In the genomic region with DNA sequence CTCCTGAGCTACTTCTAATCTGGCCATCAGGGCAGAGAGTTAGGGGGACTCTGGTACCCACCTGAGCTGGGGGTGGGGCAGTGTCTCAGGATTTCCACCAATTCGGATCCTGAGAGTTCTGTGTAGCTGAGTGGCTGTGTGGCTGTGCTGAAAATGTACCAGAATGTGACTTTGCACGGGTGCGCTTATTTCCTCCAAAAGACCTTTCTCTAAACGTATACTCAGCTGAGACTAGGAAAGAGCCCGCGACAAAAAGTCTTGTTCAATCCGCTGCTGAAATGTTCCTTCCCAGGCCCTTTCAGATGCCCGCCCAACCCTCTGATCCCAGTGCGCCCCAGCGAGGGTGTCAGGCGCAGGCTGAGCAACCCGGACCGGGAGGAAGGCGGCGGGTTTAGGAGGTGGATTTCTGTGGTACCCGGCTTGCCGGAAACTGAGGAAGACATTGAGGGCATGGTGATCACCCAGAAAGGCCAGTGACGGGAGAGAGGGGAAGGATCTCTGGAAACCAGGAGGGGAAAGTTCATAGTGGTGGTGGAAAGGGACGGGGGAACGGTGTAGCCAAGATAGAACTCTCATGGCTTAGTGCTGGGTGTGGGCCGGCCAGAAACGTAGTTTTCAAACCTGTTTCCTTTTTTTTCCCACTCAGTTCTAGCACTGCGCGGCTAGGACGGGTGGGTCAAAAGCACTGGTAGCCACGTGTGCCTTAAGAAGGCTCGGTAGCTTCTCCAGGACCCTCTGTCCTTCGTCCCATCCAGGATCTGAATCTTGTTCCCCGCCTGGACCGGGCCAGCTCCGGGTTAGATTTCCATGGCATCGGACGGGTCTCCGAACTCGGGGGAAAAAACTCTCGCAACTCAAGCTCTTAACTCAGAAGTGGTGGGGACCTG, we compare ENCODE assay signal across 8 mouse cellular contexts. TPM values are rescaled to one million over a fixed set of nuclear protein-coding genes. Genes with fewer than 3 reads are reported as not detected.
DNase-seq lines count a peak whose midpoint lies in the region; ATAC-seq and TF ChIP-seq lines count a peak whose summit lies in the region.

No protein-coding gene starts in this region.

- no peak for TF ChIP-seq CTCF in gastrocnemius, adult 2 months (IDR thresholded peaks at IDR 0.05)

- peaks cover 9% of the 10 kb centered on the region for H3K4me1 ChIP-seq in liver, embryonic 16.5 days (ENCODE audit: control insufficient read depth, low read depth, low read length)

- ATAC-seq in liver, embryonic 16.5 days (ENCODE audit: low read depth): no peak

- WGBS in liver, embryonic 16.5 days (ENCODE audit: insufficient replicate concordance): 1% methylated on average over 36 of the region's 36 CpGs

- peak overlapping the region; percentile 52 for H3K4me3 ChIP-seq in gastrocnemius, adult 2 months
- H3K4me3 ChIP-seq in liver, embryonic 16.5 days (ENCODE audit: low read depth, low read length): peak overlapping the region; percentile 27; the same call in 1 of the 2 replicates

- peaks cover 90% of the 10 kb centered on the region for H3K27me3 ChIP-seq in liver, embryonic 16.5 days (ENCODE audit: control insufficient read depth, insufficient read depth, low read depth, low read length)

- no peak overlapping the region for H3K27ac ChIP-seq in gastrocnemius, adult 2 months
- H3K27ac ChIP-seq in liver, embryonic 16.5 days (ENCODE audit: low read length): no peak overlapping the region

- H3K4me2 ChIP-seq in liver, embryonic 16.5 days (ENCODE audit: low read depth, low read length): no peak overlapping the region

- no peak for DNase-seq in gastrocnemius, adult 2 months
- no peak for DNase-seq in gastrocnemius, postnatal 25 days
- DNase-seq in urinary bladder, adult 2 months (ENCODE audit: low spot score): peak; percentile 35
- no peak for DNase-seq in urinary bladder, postnatal 14 days (ENCODE audit: low spot score)
- no peak for DNase-seq in c-Kit-positive CD71-positive TER-119-positive erythroid progenitor cells, embryonic 14.5 days (ENCODE audit: low spot score)
- DNase-seq in gastrocnemius, adult 18-20 months (ENCODE audit: low spot score): no peak
- no peak for DNase-seq in cerebellum, adult 9-11 months

- intact Hi-C loops in gastrocnemius, adult 2 months (cut with DNase I): no loop called here

- no peaks in the 10 kb centered on the region for H3K9me3 ChIP-seq in liver, embryonic 16.5 days (replicated peaks; ENCODE audit: control insufficient read depth, low read length)

- H3K36me3 ChIP-seq in liver, embryonic 16.5 days (ENCODE audit: control insufficient read depth, insufficient read depth): no peaks in the 10 kb centered on the region

- H3K9ac ChIP-seq in liver, embryonic 16.5 days (ENCODE audit: low read depth, low read length): no peak overlapping the region

RNA-seq across cellular contexts. Expression of a gene that starts 4.7 kb away (rescaled TPM):
- under 1 TPM in 1 of 2 experiments, not detected in 1; 0.10 TPM for total RNA-seq in gastrocnemius, adult 2 months (2021)
- under 1 TPM in 1 of 2 experiments, not detected in 1; 0.10 TPM for total RNA-seq in gastrocnemius, postnatal 25 days (2021)
- polyA plus RNA-seq in urinary bladder, adult 2 months (2012; rRNA removed): 6.7 and 7.6 TPM in 2 replicates
- polyA plus RNA-seq in liver, embryonic 16.5 days (2015; fragmentation: Nextera tagmentation; extraction: Ambion mirVana): not detected in 2 replicates
- total RNA-seq in gastrocnemius, adult 18-20 months (2021): under 1 TPM; 0.09 to 0.14 TPM

RNA-seq across cellular contexts. Expression of a gene that starts 11.8 kb away (rescaled TPM):
- 10 to 100 TPM; 10.4 to 11.4 TPM for total RNA-seq in gastrocnemius, adult 2 months (2021)
- 1 to 10 TPM; 9.3 to 9.4 TPM for total RNA-seq in gastrocnemius, postnatal 25 days (2021)
- 10.3 and 12.5 TPM in 2 replicates for polyA plus RNA-seq in urinary bladder, adult 2 months (2012; rRNA removed)
- polyA plus RNA-seq in liver, embryonic 16.5 days (2015; fragmentation: Nextera tagmentation; extraction: Ambion mirVana): 11.1 and 12.2 TPM in 2 replicates
- 10 to 100 TPM; 13.1 to 13.2 TPM for total RNA-seq in gastrocnemius, adult 18-20 months (2021)

RNA-seq across cellular contexts. Expression of a gene that starts 23.3 kb away (rescaled TPM):
- total RNA-seq in gastrocnemius, adult 2 months (2021): not detected
- under 1 TPM in 1 of 2 experiments, not detected in 1; 0.27 TPM for total RNA-seq in gastrocnemius, postnatal 25 days (2021)
- polyA plus RNA-seq in urinary bladder, adult 2 months (2012; rRNA removed): 0.21 and 0.52 TPM in 2 replicates
- polyA plus RNA-seq in liver, embryonic 16.5 days (2015; fragmentation: Nextera tagmentation; extraction: Ambion mirVana): 0.40 and 0.41 TPM in 2 replicates
- under 1 TPM in 1 of 2 experiments, not detected in 1; 0.16 TPM for total RNA-seq in gastrocnemius, adult 18-20 months (2021)

RNA-seq across cellular contexts. Expression of a gene that starts 23.4 kb away (rescaled TPM):
- total RNA-seq in gastrocnemius, adult 2 months (2021): 10 to 100 TPM; 36.9 to 50.7 TPM
- 10 to 100 TPM; 37.6 to 43.0 TPM for total RNA-seq in gastrocnemius, postnatal 25 days (2021)
- polyA plus RNA-seq in urinary bladder, adult 2 months (2012; rRNA removed): 60.0 and 63.9 TPM in 2 replicates
- polyA plus RNA-seq in liver, embryonic 16.5 days (2015; fragmentation: Nextera tagmentation; extraction: Ambion mirVana): 28.8 and 33.5 TPM in 2 replicates
- total RNA-seq in gastrocnemius, adult 18-20 months (2021): 10 to 100 TPM; 41.4 to 45.6 TPM

RNA-seq across cellular contexts. Expression of a gene that starts 32.5 kb away (rescaled TPM):
- total RNA-seq in gastrocnemius, adult 2 months (2021): 1 to 10 TPM; 2.2 to 4.3 TPM
- 1 to 10 TPM; 2.5 to 3.2 TPM for total RNA-seq in gastrocnemius, postnatal 25 days (2021)
- 10.8 and 11.7 TPM in 2 replicates for polyA plus RNA-seq in urinary bladder, adult 2 months (2012; rRNA removed)
- polyA plus RNA-seq in liver, embryonic 16.5 days (2015; fragmentation: Nextera tagmentation; extraction: Ambion mirVana): 2.6 and 3.6 TPM in 2 replicates
- 1 to 10 TPM; 2.5 to 2.9 TPM for total RNA-seq in gastrocnemius, adult 18-20 months (2021)
